Mouse (Mus musculus) lung, postnatal 0 days (tissue): Measurements from ENCODE around the gene Hemk1. TPM values are rescaled to one million over a fixed set of nuclear protein-coding genes. Genes with fewer than 3 reads are reported as not detected.

Experiments
- ATAC-seq: fragments of 200-750 bp; cut with Nextera tagmentation; 2 replicates; pipeline ENCODE4 v1.8.0; 2017; ENCODE audit warnings: moderate library complexity
- DNase-seq: peaks from one replicate; pipeline ENCODE4 v3.0.0-alpha.2; 2016; ENCODE audit warnings: low spot score
- H3K27ac ChIP-seq: fragments of 300-500 bp; sonication (generic); 2 replicates; pipeline ENCODE4 v1.5.1; 2014; ENCODE audit warnings: antibody characterized with exemption, mild to moderate bottlenecking, low read length, mixed read lengths
- H3K27me3 ChIP-seq: fragments of 300-500 bp; sonication (generic); replicated peaks from 2 replicates; pipeline ENCODE4 v1.6.1; 2014; ENCODE audit warnings: low read length, mixed read lengths; ENCODE audit not compliant: insufficient read depth
- H3K36me3 ChIP-seq: fragments of 300-500 bp; sonication (generic); 2 replicates; pipeline ENCODE4 v1.6.1; 2014; ENCODE audit warnings: low read length, mixed read lengths; ENCODE audit not compliant: insufficient read depth
- H3K4me1 ChIP-seq: fragments of 300-500 bp; sonication (generic); 2 replicates; pipeline ENCODE4 v1.6.1; 2014; ENCODE audit warnings: antibody characterized with exemption, low read depth, low read length, mixed read lengths; ENCODE audit not compliant: insufficient read depth
- H3K4me2 ChIP-seq: fragments of 300-500 bp; sonication (generic); replicated peaks from 2 replicates; pipeline ENCODE4 v1.6.1; 2014; ENCODE audit warnings: low read depth, mild to moderate bottlenecking, low read length, moderate library complexity, mixed read lengths
- H3K4me3 ChIP-seq: fragments of 300-500 bp; sonication (generic); 2 replicates; pipeline ENCODE4 v1.5.1; 2014; ENCODE audit warnings: low read depth, low read length
- H3K9ac ChIP-seq: fragments of 300-500 bp; sonication (generic); replicated peaks from 2 replicates; pipeline ENCODE4 v1.6.1; 2014; ENCODE audit warnings: low read depth, mild to moderate bottlenecking
- H3K9me3 ChIP-seq: fragments of 300-500 bp; sonication (generic); 2 replicates; pipeline ENCODE4 v1.6.1; 2016; ENCODE audit warnings: low read length, mixed read lengths
- CTCF ChIP-seq: IDR thresholded peaks from 2 replicates; pipeline ENCODE4 v1.5.1; 2016; ENCODE audit warnings: antibody characterized with exemption, mild to moderate bottlenecking
- EP300 ChIP-seq: IDR thresholded peaks from 2 replicates; pipeline ENCODE4 v1.6.1; 2016; ENCODE audit warnings: antibody characterized with exemption, mild to moderate bottlenecking, control low read depth
- WGBS: fragments of 180-500 bp; shearing (Covaris S2); extraction: QIAGEN DNeasy Blood & Tissue Kit; methylation state at CpG from one replicate; pipeline ENCODE4 v1.1.7; 2014; 5-methylcytosine and 5-hydroxymethylcytosine counted together
- polyA plus RNA-seq: library from polyadenylated mRNA; unstranded; fragments of >200 nt; fragmentation: Nextera tagmentation; extraction: Ambion mirVana; gene quantifications from 2 replicates; pipeline ENCODE4 v1.2.1, GENCODE M21; 2015

Gene Hemk1
- polyA plus RNA-seq: 5.9 and 8.3 TPM in 2 replicates

DNA sequence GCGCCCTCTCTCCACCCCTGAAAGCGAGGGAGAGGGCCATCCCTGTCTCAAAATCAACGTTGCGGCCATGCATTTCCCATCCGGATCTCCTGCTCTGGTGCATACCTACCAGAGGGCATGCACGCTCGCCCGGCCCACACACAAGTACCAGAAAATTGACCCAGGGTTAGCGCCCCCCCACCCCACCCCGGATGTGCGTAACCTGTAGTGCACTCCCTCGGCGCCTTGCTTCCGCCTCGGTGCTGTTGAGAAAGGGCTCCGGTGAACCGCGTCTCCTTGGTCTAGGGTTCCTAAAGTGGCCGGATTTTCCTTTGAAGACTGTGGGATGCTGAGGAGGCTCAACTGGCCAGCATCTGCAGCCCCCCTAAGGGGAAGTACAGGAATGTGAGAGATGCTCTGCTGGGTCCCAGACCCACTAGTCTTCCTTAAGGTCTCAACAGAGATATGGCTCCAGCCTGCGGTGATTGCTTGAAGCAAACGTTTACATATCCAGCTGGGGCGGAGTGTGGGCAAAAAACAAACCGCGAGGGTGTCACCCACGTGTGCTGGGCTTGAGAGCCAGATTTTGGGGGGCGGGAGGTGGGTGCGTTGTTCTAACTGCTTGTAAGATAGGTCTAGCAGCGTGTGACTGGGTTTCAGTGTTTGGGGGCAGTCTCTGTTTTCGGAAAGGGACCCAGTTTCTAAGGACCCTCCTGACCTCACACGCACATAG lies at the start of gene Hemk1:
Gene Hemk1 (minus strand): TSS at position 179 of the 712 bp plus-strand sequence.
- H3K4me1 ChIP-seq: peaks cover 3% of the 10 kb centered on the region; the same call in 1 of the 2 replicates
- TF ChIP-seq CTCF (peak; percentile 21; the same call in 1 of the 2 replicates), EP300 (no peak)
- peak within 1 kb of the TSS; percentile 55 for H3K27ac ChIP-seq
- peak within 1 kb of the TSS; percentile 79 for H3K4me2 ChIP-seq
- H3K27me3 ChIP-seq: no peaks in the 10 kb centered on the region
- ATAC-seq (peak; percentile 85), DNase-seq (peak; percentile 88)
- WGBS: 4% methylated on average over 30 of the region's 30 CpGs
- peak within 1 kb of the TSS; percentile 39 for H3K9ac ChIP-seq
- no peaks in the 10 kb centered on the region for H3K36me3 ChIP-seq
- H3K9me3 ChIP-seq: no peaks in the 10 kb centered on the region
- H3K4me3 ChIP-seq: peak within 1 kb of the TSS; percentile 33

DNA sequence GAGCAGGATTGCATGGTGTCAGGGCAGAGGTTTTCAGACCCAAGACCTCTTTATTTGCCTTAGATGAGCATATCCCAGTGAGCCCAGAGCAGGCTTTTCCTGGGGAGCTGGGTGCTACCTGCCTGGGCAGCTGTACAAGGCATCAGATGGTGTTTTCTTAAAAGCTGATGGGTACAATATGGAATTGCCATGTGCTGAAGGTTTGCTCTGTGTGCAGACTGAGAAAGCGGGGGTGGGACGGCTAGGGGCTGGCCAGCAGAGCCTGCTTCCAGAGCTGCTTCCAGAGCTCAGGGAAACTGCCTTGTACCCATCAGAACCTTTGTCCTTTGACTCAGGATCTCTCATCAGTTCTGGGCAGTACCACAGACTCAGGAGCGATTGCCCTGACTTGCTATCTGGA lies 49.6 kb upstream of the Hemk1 start:
- Histone ChIP-seq H3K4me2 (no peak overlapping the region), H3K27me3 (no peaks in the 10 kb centered on the region), H3K9ac (no peak overlapping the region), H3K36me3 (no peaks in the 10 kb centered on the region), H3K9me3 (no peaks in the 10 kb centered on the region), H3K4me1 (no peaks in the 10 kb centered on the region), H3K4me3 (no peak overlapping the region), H3K27ac (no peak overlapping the region)
- TF ChIP-seq CTCF: no peak
- TF ChIP-seq EP300: no peak
- whole genome bisulfite sequencing: 90% methylated on average over 3 of the region's 3 CpGs
- ATAC-seq (no peak), DNase-seq (no peak)

DNA sequence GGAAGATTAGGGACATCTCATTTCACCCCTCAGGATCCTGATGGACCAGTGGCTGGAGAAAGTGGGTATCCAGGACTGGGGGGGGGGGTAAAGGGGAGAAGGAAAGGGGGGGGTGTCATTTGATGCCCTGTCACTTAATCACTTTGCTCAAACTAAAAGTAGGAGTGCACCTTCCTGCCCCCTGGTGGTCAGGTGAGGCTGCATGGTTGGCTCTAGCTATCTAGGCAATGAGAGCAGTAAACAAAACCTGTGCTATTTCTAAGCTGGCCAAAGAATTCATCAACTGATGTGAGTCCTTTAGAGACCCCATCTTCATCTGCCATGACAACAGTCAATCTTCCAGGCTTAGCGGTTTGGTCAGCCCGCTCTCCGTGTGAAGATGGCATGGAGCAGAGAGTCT lies 48.6 kb upstream of the Hemk1 start:
- no peak for ATAC-seq
- no peak overlapping the region for H3K9ac ChIP-seq
- no peak for DNase-seq
- no peak overlapping the region for H3K27ac ChIP-seq
- no peaks in the 10 kb centered on the region for H3K9me3 ChIP-seq
- H3K4me2 ChIP-seq: no peak overlapping the region
- H3K36me3 ChIP-seq: no peaks in the 10 kb centered on the region
- H3K27me3 ChIP-seq: peaks cover 7% of the 10 kb centered on the region; the same call in 1 of the 2 replicates
- no peaks in the 10 kb centered on the region for H3K4me1 ChIP-seq
- no peak overlapping the region for H3K4me3 ChIP-seq
- 59% methylated on average over 3 of the region's 3 CpGs for WGBS
- TF ChIP-seq EP300: no peak
- peak; percentile 60 for TF ChIP-seq CTCF

- no peak overlapping the region for H3K9ac ChIP-seq
- H3K4me1 ChIP-seq: no peaks in the 10 kb centered on the region
- WGBS: 36% methylated on average over 3 of the region's 3 CpGs
- H3K27me3 ChIP-seq: peaks cover 8% of the 10 kb centered on the region; the same call in 1 of the 2 replicates
- no peak overlapping the region for H3K27ac ChIP-seq
- no peaks in the 10 kb centered on the region for H3K36me3 ChIP-seq
- TF ChIP-seq CTCF: no peak
- no peak for TF ChIP-seq EP300
- DNase-seq (no peak), ATAC-seq (no peak)
- H3K4me2 ChIP-seq: no peak overlapping the region
- H3K4me3 ChIP-seq: no peak overlapping the region
- no peaks in the 10 kb centered on the region for H3K9me3 ChIP-seq
Measured at GRCm38 (mm10) chr9:107384396-107384795, 46.2 kb upstream of the Hemk1 start.

GRCm38 (mm10) chr9:107381723-107382122 lies 43.6 kb upstream of the Hemk1 start:
- Histone ChIP-seq H3K9me3 (no peaks in the 10 kb centered on the region), H3K4me3 (no peak overlapping the region), H3K36me3 (no peaks in the 10 kb centered on the region), H3K4me2 (no peak overlapping the region), H3K4me1 (no peaks in the 10 kb centered on the region), H3K9ac (no peak overlapping the region), H3K27ac (no peak overlapping the region), H3K27me3 (peaks cover 28% of the 10 kb centered on the region)
- DNase-seq (peak; percentile 62), ATAC-seq (no peak)
- WGBS: 11% methylated on average over 8 of the region's 8 CpGs
- TF ChIP-seq CTCF: no peak
- TF ChIP-seq EP300: no peak

GRCm38 (mm10) chr9:107377961-107378512 lies 39.9 kb upstream of the Hemk1 start:
- H3K4me2 ChIP-seq: peak overlapping the region; percentile 52
- H3K9me3 ChIP-seq: no peaks in the 10 kb centered on the region
- peak overlapping the region; percentile 28 for H3K4me3 ChIP-seq
- WGBS: under 1% methylated on average over 35 of the region's 35 CpGs
- peaks cover 33% of the 10 kb centered on the region for H3K27me3 ChIP-seq
- H3K27ac ChIP-seq: no peak overlapping the region
- TF ChIP-seq CTCF (no peak), EP300 (no peak)
- no peaks in the 10 kb centered on the region for H3K4me1 ChIP-seq
- no peaks in the 10 kb centered on the region for H3K36me3 ChIP-seq
- DNase-seq (no peak), ATAC-seq (no peak)
- no peak overlapping the region for H3K9ac ChIP-seq
